Mouse (Mus musculus): ENCODE data around the gene Gm28308. TPM values are rescaled to one million over a fixed set of nuclear protein-coding genes. Genes with fewer than 3 reads are reported as not detected.

Gene Gm28308
- polyA plus RNA-seq, 1 experiment from 2014 or later, result not detected

DNA sequence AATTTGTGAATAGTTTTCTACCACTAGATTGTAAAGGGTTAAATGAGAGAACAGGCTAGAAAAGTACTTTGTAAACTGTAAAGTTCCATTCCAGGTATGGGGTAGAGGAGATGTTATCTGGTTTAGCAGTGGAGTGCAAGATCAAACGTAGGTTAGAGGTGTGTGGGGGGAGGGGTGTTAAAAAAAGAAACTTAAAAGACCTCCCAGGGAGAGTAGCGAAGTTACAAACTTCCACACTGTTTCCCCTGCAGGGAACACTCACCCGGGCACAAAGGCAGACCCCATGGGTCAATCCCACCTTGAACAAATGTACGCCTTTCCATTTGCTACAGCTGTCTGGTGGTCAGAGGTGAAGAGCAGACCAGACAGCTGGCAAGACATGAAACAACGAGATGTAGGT, 97.2 kb downstream of the Gm28308 start:
- Histone ChIP-seq H3K4me1 (ENCODE audit: insufficient read depth) (0 out of 2 replicates have a peak, but pooled peaks cover 4% of the 10 kb centered on the region), H3K4me2 (ENCODE audit: low read depth, low read length) (no peak overlapping the region), H3K27ac (ENCODE audit: low read depth) (no peak overlapping the region), H3K27me3 (ENCODE audit: insufficient read depth, low read length) (0 out of 2 replicates have a peak, but pooled peaks cover 6% of the 10 kb centered on the region), H3K36me3 (replicated peaks; ENCODE audit: insufficient read depth, low read length) (no peaks in the 10 kb centered on the region), H3K9me3 (ENCODE audit: low read length) (no peaks in the 10 kb centered on the region), H3K4me3 (ENCODE audit: low read depth, low read length) (no peak overlapping the region), H3K9ac (replicated peaks) (no peak overlapping the region)
- no peak for ATAC-seq
- TF ChIP-seq CTCF (IDR thresholded peaks at IDR 0.05; ENCODE audit: low read depth) (no peak), EP300 (IDR thresholded peaks at IDR 0.05; ENCODE audit: low read depth) (no peak)
- DNase-seq, result no peak
- 23% methylated on average over 5 of the region's 5 CpGs for WGBS (ENCODE audit: insufficient replicate concordance)

MicroRNAs encoded within 50 kb of the gene (microRNA counts, 519-probe panel; counts per million panel counts)
- microRNA mmu-miR-196b, result not detected

Small RNA genes within 50 kb of the gene (microRNA-seq; reads per million reads assigned to microRNA genes)
- gene Mir196b, result 235 reads per million, percentile 53 among the genes with 10 or more reads in this experiment

Other genes starting within 250 kb of the Gm28308 start
- gene Skap2, start 200.8 kb downstream of the Gm28308 start, polyA plus RNA-seq (2015; fragmentation: Nextera tagmentation; extraction: Ambion mirVana), result 25.1 and 25.3 TPM in 2 replicates
- 0.11 and 0.16 TPM in 2 replicates for gene Hoxa1, start 55.0 kb downstream of the Gm28308 start, polyA plus RNA-seq (2015; fragmentation: Nextera tagmentation; extraction: Ambion mirVana)
- gene Hoxa2, start 48.5 kb downstream of the Gm28308 start, polyA plus RNA-seq (2015; fragmentation: Nextera tagmentation; extraction: Ambion mirVana), result 0.39 and 0.63 TPM in 2 replicates
- gene 5730596B20Rik, start 35.8 kb downstream of the Gm28308 start, polyA plus RNA-seq (2015; fragmentation: Nextera tagmentation; extraction: Ambion mirVana), result not detected in 2 replicates
- gene Hoxa4, start 21.6 kb downstream of the Gm28308 start, polyA plus RNA-seq (2015; fragmentation: Nextera tagmentation; extraction: Ambion mirVana), result 0.13 and 0.30 TPM in 2 replicates
- gene Hoxa5, start 8.8 kb downstream of the Gm28308 start, polyA plus RNA-seq (2015; fragmentation: Nextera tagmentation; extraction: Ambion mirVana), result 0.58 and 0.73 TPM in 2 replicates
- not detected in 2 replicates for gene Hoxa6, start 4.6 kb downstream of the Gm28308 start, polyA plus RNA-seq (2015; fragmentation: Nextera tagmentation; extraction: Ambion mirVana)
- gene Hoxa3, start within 50 bp of the Gm28308 start, polyA plus RNA-seq (2015; fragmentation: Nextera tagmentation; extraction: Ambion mirVana), result 0.16 and 0.17 TPM in 2 replicates
- 0.39 and 0.50 TPM in 2 replicates for gene Hoxa7, start 8.5 kb upstream of the Gm28308 start, polyA plus RNA-seq (2015; fragmentation: Nextera tagmentation; extraction: Ambion mirVana)
- 0.11 and 0.26 TPM in 2 replicates for gene Hoxa9, start 17.8 kb upstream of the Gm28308 start, polyA plus RNA-seq (2015; fragmentation: Nextera tagmentation; extraction: Ambion mirVana)
- not detected in 2 replicates for gene Hoxa10, start 27.5 kb upstream of the Gm28308 start, polyA plus RNA-seq (2015; fragmentation: Nextera tagmentation; extraction: Ambion mirVana)
- gene Hoxa11, start 32.5 kb upstream of the Gm28308 start, polyA plus RNA-seq (2015; fragmentation: Nextera tagmentation; extraction: Ambion mirVana), result not detected in 2 replicates
- not detected in 2 replicates for gene Hoxa13, start 47.5 kb upstream of the Gm28308 start, polyA plus RNA-seq (2015; fragmentation: Nextera tagmentation; extraction: Ambion mirVana)
- not detected in 2 replicates for gene Evx1, start 100.2 kb upstream of the Gm28308 start, polyA plus RNA-seq (2015; fragmentation: Nextera tagmentation; extraction: Ambion mirVana)